Mouse (Mus musculus) right cerebral cortex, postnatal 10 days (tissue): Measurements from ENCODE around the gene Wscd1.
A peak's percentile ranks its signal among the peaks of the same experiment; 100 is the strongest.
"Not testable (repeated sequence)": the region's sequence is repeated elsewhere in the genome, so short reads cannot be mapped to it uniquely, and the experiment has no call there.

Experiments used
- DNase-seq, 2 experiments: peaks; one replicate each; pipeline ENCODE4 v3.0.0; 2021; ENCODE audit warnings: low spot score in 2 of 2

The Wscd1 gene

GRCm38 (mm10) chr11:71770479-71770878 lies 20.8 kb downstream of the Wscd1 start:
- DNase-seq = peak in 1 of 2 experiments; percentile 55

GRCm38 (mm10) chr11:71771074-71771473 lies 21.4 kb downstream of the Wscd1 start:
- peak in 1 of 2 experiments; percentile 70 for DNase-seq

- no peak for DNase-seq
Measured at GRCm38 (mm10) chr11:71772056-71772455, 22.3 kb downstream of the Wscd1 start.

GRCm38 (mm10) chr11:71772802-71773201 lies 23.1 kb downstream of the Wscd1 start:
- no peak for DNase-seq

- no peak for DNase-seq
Measured at GRCm38 (mm10) chr11:71773986-71774767, 24.5 kb downstream of the Wscd1 start.

- no peak for DNase-seq
Measured at GRCm38 (mm10) chr11:71775056-71775455, 25.3 kb downstream of the Wscd1 start.

- peak; percentile 75 to 76 for DNase-seq
Measured at GRCm38 (mm10) chr11:71779642-71780041, 29.9 kb downstream of the Wscd1 start.

GRCm38 (mm10) chr11:71781737-71782354 lies 32.1 kb downstream of the Wscd1 start:
- no peak for DNase-seq

- DNase-seq = no peak
Measured at GRCm38 (mm10) chr11:71785499-71785898, 35.8 kb downstream of the Wscd1 start.

- no peak for DNase-seq
Measured at GRCm38 (mm10) chr11:71788209-71788608, 38.5 kb downstream of the Wscd1 start.

GRCm38 (mm10) chr11:71790227-71790626 lies 40.5 kb downstream of the Wscd1 start:
- DNase-seq = no peak

- DNase-seq = no peak
Measured at GRCm38 (mm10) chr11:71799206-71799605, 49.5 kb downstream of the Wscd1 start.

GRCm38 (mm10) chr11:71808521-71808920 lies 58.8 kb downstream of the Wscd1 start:
- no peak for DNase-seq

GRCm38 (mm10) chr11:71811828-71812227 lies 62.1 kb downstream of the Wscd1 start:
- no peak for DNase-seq

GRCm38 (mm10) chr11:71812921-71813320 lies 63.2 kb downstream of the Wscd1 start:
- DNase-seq = no peak

GRCm38 (mm10) chr11:71814511-71814910 lies 64.8 kb downstream of the Wscd1 start:
- peak in 1 of 2 experiments; percentile 49 for DNase-seq

GRCm38 (mm10) chr11:71815326-71815725 lies 65.6 kb downstream of the Wscd1 start:
- DNase-seq = no peak

GRCm38 (mm10) chr11:71816918-71817317 lies 67.2 kb downstream of the Wscd1 start:
- DNase-seq = no peak

GRCm38 (mm10) chr11:71817341-71817740 lies 67.6 kb downstream of the Wscd1 start:
- no peak for DNase-seq

GRCm38 (mm10) chr11:71818111-71818510 lies 68.4 kb downstream of the Wscd1 start:
- DNase-seq = no peak

- DNase-seq = peak in 1 of 2 experiments; percentile 62
Measured at GRCm38 (mm10) chr11:71819901-71820300, 70.2 kb downstream of the Wscd1 start.

- peak; percentile 66 to 70 for DNase-seq
Measured at GRCm38 (mm10) chr11:71820847-71821246, 71.1 kb downstream of the Wscd1 start.

GRCm38 (mm10) chr11:71821526-71821925 lies 71.8 kb downstream of the Wscd1 start:
- not testable (repeated sequence) for DNase-seq
